Mouse (Mus musculus) hindbrain, embryonic 14.5 days (tissue): ENCODE measurements around the gene Cep295nl. TPM values are rescaled to one million over a fixed set of nuclear protein-coding genes. Genes with fewer than 3 reads are reported as not detected.
A peak's percentile ranks its signal among the peaks of the same experiment; 100 is the strongest.

Experiments used
- ATAC-seq: fragments of 200-750 bp; cut with Nextera tagmentation; 2 replicates; pipeline ENCODE4 v1.8.0; 2017; ENCODE audit warnings: moderate number of reproducible peaks, mild to moderate bottlenecking, moderate TSS enrichment, moderate library complexity; ENCODE audit not compliant: low FRiP score
- DNase-seq: peaks from one replicate; pipeline ENCODE4 v3.0.0-alpha.2; 2015; ENCODE audit warnings: low spot score
- H3K27ac ChIP-seq: fragments of 300-500 bp; sonication (generic); 2 replicates; pipeline ENCODE4 v1.5.1; 2014; ENCODE audit warnings: mild to moderate bottlenecking, moderate library complexity
- H3K27me3 ChIP-seq: fragments of 300-500 bp; sonication (generic); 2 replicates; pipeline ENCODE4 v1.6.1; 2014; ENCODE audit warnings: mild to moderate bottlenecking, low read length, mixed read lengths; ENCODE audit not compliant: control insufficient read depth, insufficient read depth
- H3K36me3 ChIP-seq: fragments of 300-500 bp; sonication (generic); replicated peaks from 2 replicates; pipeline ENCODE4 v1.6.1; 2014; ENCODE audit not compliant: control insufficient read depth, insufficient read depth
- H3K4me1 ChIP-seq: fragments of 300-500 bp; sonication (generic); replicated peaks from 2 replicates; pipeline ENCODE4 v1.6.1; 2014; ENCODE audit warnings: antibody characterized with exemption, low read length, mixed read lengths; ENCODE audit not compliant: control insufficient read depth, insufficient read depth
- H3K4me2 ChIP-seq: fragments of 300-500 bp; sonication (generic); replicated peaks from 2 replicates; pipeline ENCODE4 v1.6.1; 2014; ENCODE audit warnings: mild to moderate bottlenecking, moderate library complexity
- H3K4me3 ChIP-seq: fragments of 300-500 bp; sonication (generic); replicated peaks from 2 replicates; pipeline ENCODE4 v1.5.1; 2014; ENCODE audit warnings: mild to moderate bottlenecking, low read length
- H3K9ac ChIP-seq: fragments of 300-500 bp; sonication (generic); 2 replicates; pipeline ENCODE4 v1.6.1; 2014
- H3K9me3 ChIP-seq: fragments of 300-500 bp; sonication (generic); 2 replicates; pipeline ENCODE4 v1.6.1; 2016; ENCODE audit warnings: low read length; ENCODE audit not compliant: control insufficient read depth
- WGBS: fragments of 180-500 bp; shearing (Covaris S2); extraction: QIAGEN DNeasy Blood & Tissue Kit; methylation state at CpG from one replicate; pipeline ENCODE4 v1.1.7; 2014; 5-methylcytosine and 5-hydroxymethylcytosine counted together
- polyA plus RNA-seq: library from polyadenylated mRNA; unstranded; fragments of >200 nt; fragmentation: Nextera tagmentation; extraction: Ambion mirVana; gene quantifications from 2 replicates; pipeline ENCODE4 v1.2.1, GENCODE M21; 2014

The Cep295nl gene
- polyA plus RNA-seq, 1 experiment from 2014 or later, result not detected

- Histone ChIP-seq H3K36me3 (no peaks in the 10 kb centered on the region), H3K27ac (no peak overlapping the region), H3K27me3 (no peaks in the 10 kb centered on the region), H3K4me2 (no peak overlapping the region), H3K9me3 (no peaks in the 10 kb centered on the region), H3K4me1 (peaks cover 8% of the 10 kb centered on the region; the same call in 1 of the 2 replicates), H3K4me3 (no peak overlapping the region), H3K9ac (no peak overlapping the region)
- no peak for ATAC-seq
- WGBS, result 64% methylated on average over 1 of the region's 1 CpGs
- no peak for DNase-seq
Measured at GRCm38 (mm10) chr11:118362501-118362900, 20.2 kb upstream of the Cep295nl start.

DNA sequence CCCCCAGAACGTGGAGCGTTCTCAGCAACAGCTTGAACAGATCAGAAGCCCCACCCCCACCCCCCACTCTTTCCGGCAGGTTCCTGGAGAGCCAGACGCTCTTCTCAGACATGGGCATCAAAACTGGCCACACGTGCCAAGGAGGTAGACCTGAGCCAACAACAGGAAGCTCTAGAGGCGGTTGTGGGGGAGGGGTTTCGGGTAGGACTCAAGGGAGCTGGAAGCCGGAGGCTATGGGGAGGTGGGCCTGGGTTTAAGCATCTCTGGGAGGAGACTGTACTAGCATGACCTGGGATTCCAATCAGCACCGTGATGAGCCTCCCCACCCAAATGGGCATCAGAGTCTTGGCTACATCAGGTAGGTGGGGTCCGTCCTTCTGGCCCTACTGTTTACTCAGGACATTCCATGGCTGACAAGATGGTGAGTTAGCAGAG, 18.6 kb upstream of the Cep295nl start:
- Histone ChIP-seq H3K36me3 (no peaks in the 10 kb centered on the region), H3K27me3 (no peaks in the 10 kb centered on the region), H3K4me2 (no peak overlapping the region), H3K27ac (no peak overlapping the region), H3K9ac (no peak overlapping the region), H3K4me3 (no peak overlapping the region), H3K9me3 (no peaks in the 10 kb centered on the region), H3K4me1 (peaks cover 8% of the 10 kb centered on the region; the same call in 1 of the 2 replicates)
- 78% methylated on average over 10 of the region's 10 CpGs for WGBS
- ATAC-seq, result no peak
- no peak for DNase-seq

DNA sequence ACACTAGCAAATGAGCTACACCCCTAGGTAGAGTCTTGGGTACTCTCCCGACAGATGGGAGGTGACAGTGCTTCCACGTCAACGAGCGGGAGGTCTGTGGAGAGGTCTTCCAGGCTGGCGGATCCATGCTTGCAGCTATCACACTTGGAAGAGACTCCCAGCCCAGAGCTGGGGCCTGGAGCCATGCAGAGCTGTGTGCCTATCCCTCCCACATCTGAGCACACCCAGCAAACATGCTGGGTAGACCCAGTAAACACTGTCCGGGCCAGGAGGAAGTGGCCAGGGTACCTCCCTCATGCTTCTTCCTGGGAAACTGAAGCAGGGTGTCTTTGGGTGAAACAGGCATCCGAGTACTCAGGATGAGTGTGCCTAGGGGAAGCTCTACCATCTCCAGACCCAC, 18.2 kb upstream of the Cep295nl start:
- Histone ChIP-seq H3K27ac (no peak overlapping the region), H3K4me2 (no peak overlapping the region), H3K9me3 (no peaks in the 10 kb centered on the region), H3K4me1 (peaks cover 8% of the 10 kb centered on the region; the same call in 1 of the 2 replicates), H3K4me3 (no peak overlapping the region), H3K9ac (no peak overlapping the region), H3K27me3 (no peaks in the 10 kb centered on the region), H3K36me3 (no peaks in the 10 kb centered on the region)
- ATAC-seq (no peak), DNase-seq (no peak)
- 80% methylated on average over 7 of the region's 7 CpGs for WGBS

- 25% methylated on average over 6 of the region's 6 CpGs for WGBS
- no peak for ATAC-seq
- peak within 1 kb of the TSS; percentile 91 for H3K4me2 ChIP-seq
Measured at GRCm38 (mm10) chr11:118355640-118356039, 13.3 kb upstream of the Cep295nl start, which contains the start of gene Timp2. TSS of gene Timp2 (minus strand) at chr11:118355740.

GRCm38 (mm10) chr11:118355205-118355604, 12.9 kb upstream of the Cep295nl start:
- Histone ChIP-seq H3K9ac (peak overlapping the region; percentile 92), H3K36me3 (no peaks in the 10 kb centered on the region; the same call in 1 of the 2 replicates), H3K4me2 (peak overlapping the region; percentile 91), H3K4me3 (peak overlapping the region; percentile 89), H3K27me3 (no peaks in the 10 kb centered on the region), H3K9me3 (no peaks in the 10 kb centered on the region), H3K4me1 (peaks cover 19% of the 10 kb centered on the region), H3K27ac (peak overlapping the region; percentile 92)
- ATAC-seq (peak; percentile 95), DNase-seq (peak; percentile 85)
- 0% methylated on average over 39 of the region's 43 CpGs for WGBS

More at GRCm38 (mm10) chr11:118355640-118356039, 13.3 kb upstream of the Cep295nl start, which contains the start of gene Timp2:
- Histone ChIP-seq H3K4me1 (peaks cover 19% of the 10 kb centered on the region), H3K4me3 (peak within 1 kb of the TSS; percentile 89), H3K27ac (peak within 1 kb of the TSS; percentile 92), H3K36me3 (no peaks in the 10 kb centered on the region; the same call in 1 of the 2 replicates), H3K9ac (peak within 1 kb of the TSS; percentile 92), H3K27me3 (no peaks in the 10 kb centered on the region), H3K9me3 (no peaks in the 10 kb centered on the region)
- DNase-seq, result no peak

DNA sequence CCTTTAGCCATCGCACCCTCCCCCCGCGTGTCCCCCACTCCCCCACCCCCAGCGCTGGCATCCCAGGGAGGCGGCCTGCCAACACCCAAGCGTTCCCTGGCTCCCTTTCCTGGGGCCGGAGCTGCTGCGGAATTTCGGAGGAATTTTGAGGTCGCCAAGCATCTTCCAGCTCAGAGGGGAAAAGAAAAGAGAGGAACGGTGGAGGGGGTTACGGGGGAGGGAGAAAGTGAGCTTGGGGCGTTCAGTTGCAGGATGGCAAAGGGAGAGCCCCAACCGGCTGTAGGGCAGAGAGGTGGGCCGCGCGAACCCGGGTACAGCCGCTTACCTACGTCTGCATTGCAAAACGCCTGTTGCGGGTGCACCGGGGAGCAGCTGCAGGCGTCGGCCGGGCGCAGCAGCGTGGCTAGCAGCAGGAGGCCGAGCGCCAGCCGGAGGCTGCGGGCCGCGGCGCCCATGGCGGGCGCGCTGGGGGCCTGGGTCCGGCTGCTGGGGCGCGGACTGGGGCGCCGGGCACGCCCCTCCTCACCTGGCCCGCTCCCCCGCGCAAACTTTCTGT, 12.4 kb upstream of the Cep295nl start:
- WGBS, result under 1% methylated on average over 38 of the region's 47 CpGs

GRCm38 (mm10) chr11:118349494-118349893, 7.2 kb upstream of the Cep295nl start:
- H3K27me3 ChIP-seq, result no peaks in the 10 kb centered on the region
- DNase-seq (no peak), ATAC-seq (no peak)
- H3K4me1 ChIP-seq, result peaks cover 25% of the 10 kb centered on the region
- no peak overlapping the region for H3K27ac ChIP-seq
- H3K9ac ChIP-seq, result no peak overlapping the region
- no peak overlapping the region for H3K4me2 ChIP-seq
- H3K36me3 ChIP-seq, result no peaks in the 10 kb centered on the region; the same call in 1 of the 2 replicates
- H3K9me3 ChIP-seq, result no peaks in the 10 kb centered on the region
- H3K4me3 ChIP-seq, result no peak overlapping the region
- 89% methylated on average over 5 of the region's 5 CpGs for WGBS

More for the DNA sequence above, 12.4 kb upstream of the Cep295nl start:
- H3K9me3 ChIP-seq, result no peaks in the 10 kb centered on the region
- no peaks in the 10 kb centered on the region; the same call in 1 of the 2 replicates for H3K36me3 ChIP-seq
- ATAC-seq, result peak; percentile 51
- peak overlapping the region; percentile 91 for H3K4me2 ChIP-seq
- H3K4me1 ChIP-seq, result peaks cover 19% of the 10 kb centered on the region
- H3K9ac ChIP-seq, result peak overlapping the region; percentile 92
- peak overlapping the region; percentile 92 for H3K27ac ChIP-seq
- no peak for DNase-seq
- no peaks in the 10 kb centered on the region for H3K27me3 ChIP-seq
- peak overlapping the region; percentile 89 for H3K4me3 ChIP-seq

- ATAC-seq, result no peak
- WGBS, result 72% methylated on average over 5 of the region's 5 CpGs
- DNase-seq, result no peak
- no peak overlapping the region for H3K4me3 ChIP-seq
- H3K9ac ChIP-seq, result no peak overlapping the region
- H3K4me1 ChIP-seq, result peaks cover 20% of the 10 kb centered on the region
- H3K36me3 ChIP-seq, result no peaks in the 10 kb centered on the region; the same call in 1 of the 2 replicates
- H3K27ac ChIP-seq, result no peak overlapping the region
- no peaks in the 10 kb centered on the region for H3K27me3 ChIP-seq
- H3K9me3 ChIP-seq, result no peaks in the 10 kb centered on the region
- no peak overlapping the region for H3K4me2 ChIP-seq
Measured at GRCm38 (mm10) chr11:118348877-118349276, 6.6 kb upstream of the Cep295nl start.

- H3K9me3 ChIP-seq, result no peaks in the 10 kb centered on the region
- H3K4me1 ChIP-seq, result peaks cover 20% of the 10 kb centered on the region
- H3K9ac ChIP-seq, result no peak overlapping the region
- H3K4me2 ChIP-seq, result no peak overlapping the region
- H3K27ac ChIP-seq, result no peak overlapping the region
- ATAC-seq (no peak), DNase-seq (no peak)
- WGBS, result 88% methylated on average over 3 of the region's 3 CpGs
- no peaks in the 10 kb centered on the region for H3K27me3 ChIP-seq
- no peaks in the 10 kb centered on the region; the same call in 1 of the 2 replicates for H3K36me3 ChIP-seq
- no peak overlapping the region for H3K4me3 ChIP-seq
Measured at GRCm38 (mm10) chr11:118348419-118348818, 6.1 kb upstream of the Cep295nl start.
